In the genomic region with DNA sequence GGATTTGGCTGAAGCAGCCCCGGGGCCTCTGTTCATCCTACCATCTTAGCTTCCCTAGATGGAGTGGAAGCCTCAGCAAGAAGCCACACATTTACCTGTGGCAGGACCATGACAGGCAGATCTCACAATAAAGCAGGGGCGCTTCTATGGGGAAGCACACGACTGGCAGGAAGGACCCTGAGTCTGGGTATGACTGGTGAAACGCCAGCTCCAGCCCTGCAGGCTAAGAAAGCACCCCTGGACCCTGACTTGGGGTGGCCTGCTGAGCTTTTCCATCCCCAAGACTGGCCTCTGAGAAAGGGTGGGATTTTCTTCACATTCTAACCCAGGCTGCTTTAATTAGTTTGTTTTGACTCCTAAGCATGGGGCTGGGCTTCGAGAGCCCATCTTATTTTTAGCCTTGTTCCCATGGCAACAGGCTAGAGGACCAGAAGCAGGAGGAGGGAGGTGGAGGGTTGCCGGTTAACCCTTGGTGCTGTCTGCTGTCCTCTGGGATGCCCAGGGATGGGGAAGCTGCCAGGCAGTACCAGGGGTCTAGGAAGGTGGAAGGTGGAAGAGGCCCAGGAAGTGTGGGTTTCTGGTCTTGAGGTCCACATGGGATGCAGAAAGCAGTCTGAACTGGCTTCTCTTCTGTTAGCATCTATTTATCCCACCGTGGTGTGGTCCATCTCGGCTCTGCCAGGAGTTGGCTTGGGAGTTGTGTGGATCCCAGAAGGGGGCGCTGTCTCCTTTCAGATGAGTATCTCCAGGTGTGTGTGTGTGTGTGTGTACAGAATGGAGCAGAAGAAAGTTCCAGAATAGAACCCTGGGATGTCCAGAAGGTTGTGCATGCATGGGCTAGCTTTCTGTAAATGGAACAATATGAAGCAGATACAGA, we compare ENCODE assay signal across 8 mouse cellular contexts.
A peak's percentile ranks its signal among the peaks of the same experiment; 100 is the strongest.
DNase-seq lines count a peak whose midpoint lies in the region; ATAC-seq and TF ChIP-seq lines count a peak whose summit lies in the region.

No protein-coding gene starts in this region.

- ATAC-seq in intestine, postnatal 0 days = no peak
- ATAC-seq in limb, embryonic 11.5 days (ENCODE audit: insufficient number of reproducible peaks, low FRiP score, low TSS enrichment, low read depth) = no peak
- peak; percentile 54; the same call in 1 of the 2 replicates for ATAC-seq in neural tube, embryonic 13.5 days (ENCODE audit: low read depth)
- no peak for ATAC-seq in granulocyte monocyte progenitor cell, adult 5-6 weeks (replicated peaks; ENCODE audit: poor library complexity, severe bottlenecking)

- no peak overlapping the region for H3K4me3 ChIP-seq in gastrocnemius, adult 2 months
- no peak overlapping the region for H3K4me3 ChIP-seq in intestine, postnatal 0 days (ENCODE audit: low read depth, low read length)
- H3K4me3 ChIP-seq in limb, embryonic 11.5 days (ENCODE audit: low read depth, low read length) = no peak overlapping the region
- no peak overlapping the region for H3K4me3 ChIP-seq in neural tube, embryonic 13.5 days

- no peak overlapping the region for H3K4me2 ChIP-seq in intestine, postnatal 0 days (replicated peaks; ENCODE audit: low read depth)
- no peak overlapping the region for H3K4me2 ChIP-seq in limb, embryonic 11.5 days (ENCODE audit: low read depth, severe bottlenecking)
- no peak overlapping the region for H3K4me2 ChIP-seq in neural tube, embryonic 13.5 days

- H3K9me3 ChIP-seq in intestine, postnatal 0 days (ENCODE audit: control insufficient read depth) = no peaks in the 10 kb centered on the region
- H3K9me3 ChIP-seq in limb, embryonic 11.5 days (ENCODE audit: control insufficient read depth, low read length) = no peaks in the 10 kb centered on the region
- H3K9me3 ChIP-seq in neural tube, embryonic 13.5 days = no peaks in the 10 kb centered on the region

- 28% methylated on average over 9 of the region's 9 CpGs for WGBS in intestine, postnatal 0 days
- 25% methylated on average over 9 of the region's 9 CpGs for WGBS in limb, embryonic 11.5 days
- 19% methylated on average over 9 of the region's 9 CpGs for WGBS in neural tube, embryonic 13.5 days

- intact Hi-C loops in gastrocnemius, adult 2 months (cut with DNase I) = loop anchor here (1.0 to 10.0 kb wide), 3 partner anchors 70 to 338 kb away; no protein-coding TSS in a partner anchor

- H3K27me3 ChIP-seq in intestine, postnatal 0 days (replicated peaks; ENCODE audit: control insufficient read depth, insufficient read depth, low read length) = no peaks in the 10 kb centered on the region
- no peaks in the 10 kb centered on the region for H3K27me3 ChIP-seq in limb, embryonic 11.5 days (ENCODE audit: control insufficient read depth, insufficient read depth, low read length)
- H3K27me3 ChIP-seq in neural tube, embryonic 13.5 days = no peaks in the 10 kb centered on the region

- H3K9ac ChIP-seq in intestine, postnatal 0 days (ENCODE audit: low read depth, low read length) = no peak overlapping the region
- no peak overlapping the region; the same call in 1 of the 2 replicates for H3K9ac ChIP-seq in limb, embryonic 11.5 days (ENCODE audit: low read length)
- H3K9ac ChIP-seq in neural tube, embryonic 13.5 days = no peak overlapping the region

- H3K36me3 ChIP-seq in intestine, postnatal 0 days (ENCODE audit: control insufficient read depth, insufficient read depth) = no peaks in the 10 kb centered on the region
- H3K36me3 ChIP-seq in limb, embryonic 11.5 days (ENCODE audit: control insufficient read depth, insufficient read depth, low read length) = no peaks in the 10 kb centered on the region
- H3K36me3 ChIP-seq in neural tube, embryonic 13.5 days = no peaks in the 10 kb centered on the region

- DNase-seq in testis, postnatal 10 days (ENCODE audit: low spot score) = peak; percentile 86
- DNase-seq in testis, postnatal 14 days (ENCODE audit: low spot score) = no peak
- peak; percentile 61 to 64 for DNase-seq in cerebellum, postnatal 36 days
- peak; percentile 76 for DNase-seq in gastrocnemius, adult 2 months
- peak; percentile 85 for DNase-seq in limb, embryonic 11.5 days (ENCODE audit: low spot score)

- peak; percentile 66 for TF ChIP-seq CTCF in gastrocnemius, adult 2 months (IDR thresholded peaks at IDR 0.05)
- peak; percentile 86 for TF ChIP-seq CTCF in intestine, postnatal 0 days (IDR thresholded peaks at IDR 0.05; ENCODE audit: low read depth)

- no peak overlapping the region for H3K27ac ChIP-seq in gastrocnemius, adult 2 months
- H3K27ac ChIP-seq in intestine, postnatal 0 days (ENCODE audit: low read depth, low read length) = no peak overlapping the region
- H3K27ac ChIP-seq in limb, embryonic 11.5 days (replicated peaks; ENCODE audit: low read depth, low read length) = no peak overlapping the region
- no peak overlapping the region for H3K27ac ChIP-seq in neural tube, embryonic 13.5 days (replicated peaks)

- H3K4me1 ChIP-seq in intestine, postnatal 0 days (replicated peaks; ENCODE audit: control insufficient read depth, insufficient read depth, low read length) = no peaks in the 10 kb centered on the region
- H3K4me1 ChIP-seq in limb, embryonic 11.5 days (ENCODE audit: control insufficient read depth, insufficient read depth, low read length) = peaks cover 9% of the 10 kb centered on the region
- H3K4me1 ChIP-seq in neural tube, embryonic 13.5 days (replicated peaks) = peaks cover 13% of the 10 kb centered on the region
